Mouse (Mus musculus) forebrain, embryonic 14.5 days (tissue): ENCODE measurements around the gene L1td1. TPM values are rescaled to one million over a fixed set of nuclear protein-coding genes. Genes with fewer than 3 reads are reported as not detected.
"Not testable (repeated sequence)": the region's sequence is repeated elsewhere in the genome, so short reads cannot be mapped to it uniquely, and the experiment has no call there.

Source experiments
- ATAC-seq: fragments of 200-750 bp; cut with Nextera tagmentation; 2 replicates; pipeline ENCODE4 v1.8.0; 2017; ENCODE audit warnings: mild to moderate bottlenecking, moderate library complexity
- DNase-seq: peaks from one replicate; pipeline ENCODE4 v3.0.0-alpha.2; 2015; ENCODE audit warnings: low spot score
- H3K27ac ChIP-seq: fragments of 300-500 bp; sonication (generic); 2 replicates; pipeline ENCODE4 v1.5.1; 2014; ENCODE audit warnings: low read depth, mild to moderate bottlenecking, control low read depth, low read length, moderate library complexity
- H3K27me3 ChIP-seq: fragments of 300-500 bp; sonication (generic); replicated peaks from 2 replicates; pipeline ENCODE4 v1.6.1; 2014; ENCODE audit warnings: low read length, control low read depth, mixed read lengths; ENCODE audit not compliant: control insufficient read depth, insufficient read depth
- H3K36me3 ChIP-seq: fragments of 300-500 bp; sonication (generic); 2 replicates; pipeline ENCODE4 v1.6.1; 2014; ENCODE audit warnings: low read length, control low read depth; ENCODE audit not compliant: control insufficient read depth, insufficient read depth
- H3K4me1 ChIP-seq: fragments of 300-500 bp; sonication (generic); 2 replicates; pipeline ENCODE4 v1.6.1; 2014; ENCODE audit warnings: antibody characterized with exemption, low read length, control low read depth; ENCODE audit not compliant: control insufficient read depth, insufficient read depth
- H3K4me2 ChIP-seq: fragments of 300-500 bp; sonication (generic); 2 replicates; pipeline ENCODE4 v1.6.1; 2014; ENCODE audit warnings: mild to moderate bottlenecking, control low read depth, low read length
- H3K4me3 ChIP-seq: fragments of 300-500 bp; sonication (generic); 2 replicates; pipeline ENCODE4 v1.5.1; 2014; ENCODE audit warnings: low read depth, low read length, control low read depth
- H3K9ac ChIP-seq: fragments of 300-500 bp; sonication (generic); 2 replicates; pipeline ENCODE4 v1.6.1; 2014; ENCODE audit warnings: mild to moderate bottlenecking, low read length, control low read depth, moderate library complexity
- H3K9me3 ChIP-seq: fragments of 300-500 bp; sonication (generic); replicated peaks from 2 replicates; pipeline ENCODE4 v1.6.1; 2016; ENCODE audit warnings: low read length, control low read depth, mixed read lengths; ENCODE audit not compliant: control insufficient read depth
- WGBS: fragments of 180-500 bp; shearing (Covaris S2); extraction: QIAGEN DNeasy Blood & Tissue Kit; methylation state at CpG from one replicate; pipeline ENCODE4 v1.1.7; 2014; 5-methylcytosine and 5-hydroxymethylcytosine counted together
- polyA plus RNA-seq: library from polyadenylated mRNA; unstranded; fragments of >200 nt; fragmentation: Nextera tagmentation; extraction: Ambion mirVana; gene quantifications from 2 replicates; pipeline ENCODE4 v1.2.1, GENCODE M21; 2014

The L1td1 gene
- polyA plus RNA-seq, 1 experiment from 2014 or later, result 0.14 TPM

GRCm38 (mm10) chr4:98698921-98699320, 27.6 kb upstream of the L1td1 start:
- 72% methylated on average over 3 of the region's 3 CpGs for WGBS
- Histone ChIP-seq H3K4me1 (no peaks in the 10 kb centered on the region), H3K9me3 (no peaks in the 10 kb centered on the region), H3K4me3 (no peak overlapping the region), H3K27me3 (no peaks in the 10 kb centered on the region), H3K36me3 (no peaks in the 10 kb centered on the region), H3K9ac (no peak overlapping the region), H3K27ac (no peak overlapping the region), H3K4me2 (no peak overlapping the region)
- no peak for ATAC-seq
- DNase-seq, result no peak

GRCm38 (mm10) chr4:98700156-98700555, 26.4 kb upstream of the L1td1 start:
- no peaks in the 10 kb centered on the region for H3K9me3 ChIP-seq

DNA sequence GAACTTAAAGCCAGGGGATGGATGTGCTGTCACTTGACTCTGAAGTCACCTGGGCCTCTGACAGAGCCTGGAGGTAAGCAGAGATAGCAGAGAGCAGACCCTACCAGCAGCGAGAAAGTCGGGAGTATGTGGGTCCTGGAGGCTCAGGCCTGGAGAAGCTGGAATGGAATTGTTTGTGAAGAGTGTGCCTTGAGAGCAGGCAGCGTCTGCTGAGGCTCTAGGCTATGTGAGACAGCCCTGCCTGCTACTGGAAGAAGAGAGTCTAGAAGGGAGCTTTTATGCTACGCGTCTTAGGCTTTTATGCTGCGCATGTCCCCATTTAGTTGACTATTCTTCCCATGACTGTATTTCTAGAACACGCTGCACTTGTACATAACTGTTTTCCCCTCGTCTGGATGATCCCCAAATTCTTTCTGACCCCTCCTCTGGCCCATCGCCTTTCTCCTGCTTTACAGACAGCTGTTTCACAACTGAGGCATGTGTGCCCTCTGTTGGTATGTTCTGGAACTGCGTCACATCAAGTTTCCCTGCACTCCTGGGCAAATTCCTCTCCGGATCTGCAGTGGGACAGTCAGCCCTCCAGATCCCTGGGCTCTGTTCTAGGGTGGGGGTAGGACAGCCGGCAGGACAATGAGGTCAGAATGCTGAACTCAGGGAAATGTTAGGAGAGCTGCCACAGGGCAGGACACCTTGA, 24.2 kb upstream of the L1td1 start:
- no peaks in the 10 kb centered on the region for H3K27me3 ChIP-seq
- 22% methylated on average over 12 of the region's 12 CpGs for WGBS

More at GRCm38 (mm10) chr4:98700156-98700555, 26.4 kb upstream of the L1td1 start:
- no peak overlapping the region for H3K4me2 ChIP-seq
- no peak overlapping the region for H3K27ac ChIP-seq
- no peak overlapping the region for H3K9ac ChIP-seq
- H3K4me1 ChIP-seq, result no peaks in the 10 kb centered on the region
- DNase-seq (no peak), ATAC-seq (no peak)
- WGBS, result 92% methylated on average over 3 of the region's 3 CpGs
- H3K27me3 ChIP-seq, result no peaks in the 10 kb centered on the region
- H3K36me3 ChIP-seq, result no peaks in the 10 kb centered on the region
- H3K4me3 ChIP-seq, result no peak overlapping the region

DNA sequence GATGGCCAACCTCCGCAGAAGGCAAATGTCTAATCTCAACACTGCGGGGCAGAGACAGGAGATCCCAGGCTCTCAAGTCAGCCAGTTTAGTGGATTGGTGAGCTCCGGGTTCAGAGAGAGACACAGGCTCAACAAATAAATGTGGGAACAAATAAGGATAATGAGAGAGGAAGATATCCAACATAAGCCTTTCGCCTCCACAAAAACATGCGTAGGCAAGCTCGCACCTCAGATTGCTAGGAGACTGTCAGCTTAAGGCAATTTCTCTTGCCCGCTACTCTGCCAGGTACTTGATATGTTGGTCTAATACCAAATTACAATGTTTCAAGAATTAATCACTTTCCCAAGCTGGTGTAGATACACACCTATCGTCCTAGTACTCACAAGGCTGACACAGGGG, 15.6 kb upstream of the L1td1 start:
- Histone ChIP-seq H3K4me3 (no peak overlapping the region), H3K4me1 (no peaks in the 10 kb centered on the region), H3K9me3 (no peaks in the 10 kb centered on the region), H3K4me2 (no peak overlapping the region), H3K27ac (no peak overlapping the region), H3K27me3 (no peaks in the 10 kb centered on the region), H3K9ac (no peak overlapping the region), H3K36me3 (no peaks in the 10 kb centered on the region)
- no peak for ATAC-seq
- 92% methylated on average over 8 of the region's 8 CpGs for WGBS
- DNase-seq, result no peak

More for the DNA sequence above, 24.2 kb upstream of the L1td1 start:
- Histone ChIP-seq H3K4me2 (no peak overlapping the region), H3K9me3 (no peaks in the 10 kb centered on the region), H3K36me3 (no peaks in the 10 kb centered on the region), H3K4me3 (no peak overlapping the region), H3K4me1 (no peaks in the 10 kb centered on the region), H3K9ac (no peak overlapping the region), H3K27ac (no peak overlapping the region)
- ATAC-seq, result peak; percentile 86
- DNase-seq, result peak; percentile 87

DNA sequence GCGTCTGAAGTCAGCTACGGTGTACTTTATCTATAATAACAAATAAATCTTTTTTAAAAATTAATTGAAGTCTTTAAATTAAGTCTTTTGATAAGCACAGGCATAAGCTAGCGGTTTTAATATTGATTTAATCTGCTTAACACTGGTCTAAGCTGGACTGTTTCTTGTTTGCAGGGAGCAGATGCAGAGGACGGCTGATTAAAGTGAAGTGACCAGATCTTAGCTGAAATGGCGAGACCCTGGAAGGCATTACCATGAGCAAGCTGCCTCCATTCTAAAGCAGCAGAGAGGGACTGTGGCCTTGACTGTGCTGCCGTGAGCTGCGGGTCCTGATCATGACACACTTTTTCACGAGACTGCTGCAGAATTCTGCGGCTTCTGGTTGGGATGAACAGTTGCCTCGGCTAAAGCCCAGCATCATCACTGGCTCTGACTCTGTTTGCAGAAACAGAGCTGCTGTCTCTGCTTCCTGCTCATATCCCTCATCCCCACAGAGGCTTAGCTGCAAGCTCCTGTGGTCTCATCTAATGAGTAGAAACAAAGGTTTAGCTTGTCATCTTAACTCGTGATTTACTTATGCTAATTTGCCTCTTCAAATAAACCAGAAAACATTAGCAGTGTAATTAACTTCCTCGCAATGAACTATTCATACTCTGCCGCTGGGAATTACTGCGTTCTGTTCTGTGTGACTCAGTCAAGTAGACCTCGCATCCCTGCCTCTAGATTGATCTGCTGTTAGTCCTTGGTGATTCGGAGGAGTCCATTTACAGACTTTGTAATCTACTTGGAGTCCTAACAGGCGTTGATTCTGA, 8.6 kb upstream of the L1td1 start:
- WGBS, result 56% methylated on average over 17 of the region's 17 CpGs
- ATAC-seq (0 out of 2 replicates have a peak, but pooled peaks have one; percentile 44), DNase-seq (peak; percentile 49)
- Histone ChIP-seq H3K27ac (peak overlapping the region; percentile 24; the same call in 1 of the 2 replicates), H3K27me3 (no peaks in the 10 kb centered on the region), H3K4me2 (no peak overlapping the region), H3K9me3 (no peaks in the 10 kb centered on the region), H3K4me3 (no peak overlapping the region), H3K36me3 (no peaks in the 10 kb centered on the region), H3K9ac (no peak overlapping the region), H3K4me1 (no peaks in the 10 kb centered on the region)

GRCm38 (mm10) chr4:98718547-98718917, 8.0 kb upstream of the L1td1 start:
- no peaks in the 10 kb centered on the region for H3K27me3 ChIP-seq
- ATAC-seq, result no peak
- WGBS, result 84% methylated on average over 10 of the region's 10 CpGs

GRCm38 (mm10) chr4:98722454-98722853, 4.1 kb upstream of the L1td1 start:
- H3K4me3 ChIP-seq, result no peak overlapping the region
- ATAC-seq (peak; percentile 8; the same call in 1 of the 2 replicates), DNase-seq (peak; percentile 82)
- H3K9me3 ChIP-seq, result no peaks in the 10 kb centered on the region
- H3K36me3 ChIP-seq, result no peaks in the 10 kb centered on the region
- 12% methylated on average over 8 of the region's 8 CpGs for WGBS
- no peak overlapping the region for H3K4me2 ChIP-seq
- no peak overlapping the region for H3K27ac ChIP-seq
- H3K27me3 ChIP-seq, result peaks cover 17% of the 10 kb centered on the region
- H3K9ac ChIP-seq, result no peak overlapping the region
- H3K4me1 ChIP-seq, result peaks cover 4% of the 10 kb centered on the region; the same call in 1 of the 2 replicates

More at GRCm38 (mm10) chr4:98718547-98718917, 8.0 kb upstream of the L1td1 start:
- DNase-seq, result no peak
- Histone ChIP-seq H3K4me1 (no peaks in the 10 kb centered on the region), H3K9ac (no peak overlapping the region), H3K27ac (no peak overlapping the region), H3K36me3 (no peaks in the 10 kb centered on the region), H3K4me3 (no peak overlapping the region), H3K4me2 (no peak overlapping the region), H3K9me3 (no peaks in the 10 kb centered on the region)

DNA sequence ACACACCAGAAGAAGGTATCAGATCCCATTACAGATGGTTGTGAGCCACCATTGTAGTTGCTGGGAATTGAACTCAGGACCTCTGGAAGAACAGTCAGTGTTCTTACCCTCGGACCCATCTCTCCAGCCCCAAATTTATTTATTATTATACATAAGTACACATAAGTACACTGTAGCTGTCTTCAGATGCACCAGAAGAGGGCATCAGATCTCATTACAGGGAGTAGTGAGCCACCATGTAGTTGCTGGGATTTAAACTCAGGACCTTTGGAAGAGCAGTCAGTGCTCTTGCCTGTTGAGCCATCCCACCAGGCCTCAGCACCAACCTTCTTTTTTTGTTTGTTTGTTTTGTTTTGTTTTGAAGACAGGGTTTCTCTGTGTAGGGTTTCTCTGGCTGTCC, 1.9 kb upstream of the L1td1 start:
- not testable (repeated sequence) for DNase-seq

DNA sequence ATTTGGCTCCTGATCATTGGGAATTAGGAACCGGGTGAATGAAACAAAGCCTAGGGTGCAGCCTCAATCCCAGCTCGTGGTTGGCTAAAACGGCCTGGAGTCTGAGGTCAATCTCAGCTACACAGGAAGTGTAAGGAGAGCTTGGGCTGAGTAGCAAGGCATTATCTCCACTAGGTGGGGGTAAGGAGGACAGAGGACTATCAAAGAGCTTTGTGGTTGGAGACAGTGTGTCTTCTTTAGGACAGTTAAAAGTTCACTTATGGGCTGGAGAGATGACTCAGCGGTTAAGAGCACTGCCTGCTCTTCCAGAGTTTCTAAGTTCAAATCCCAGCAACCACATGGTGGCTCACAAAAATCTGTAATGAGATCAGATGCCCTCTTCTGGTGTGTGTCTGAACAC, 1.1 kb upstream of the L1td1 start:
- Histone ChIP-seq H3K4me2 (no peak overlapping the region), H3K27ac (no peak overlapping the region), H3K27me3 (peaks cover 33% of the 10 kb centered on the region), H3K4me3 (no peak overlapping the region), H3K4me1 (peaks cover 9% of the 10 kb centered on the region; the same call in 1 of the 2 replicates), H3K9me3 (no peaks in the 10 kb centered on the region), H3K36me3 (no peaks in the 10 kb centered on the region), H3K9ac (no peak overlapping the region)
- DNase-seq (no peak), ATAC-seq (no peak)
- 41% methylated on average over 4 of the region's 4 CpGs for WGBS

More for the DNA sequence above, 1.9 kb upstream of the L1td1 start:
- H3K9me3 ChIP-seq, H3K9ac ChIP-seq, H3K27ac ChIP-seq, H3K4me2 ChIP-seq, H3K36me3 ChIP-seq, H3K4me1 ChIP-seq, ATAC-seq, H3K4me3 ChIP-seq: not testable (repeated sequence)
- H3K27me3 ChIP-seq, result peaks cover 33% of the 10 kb centered on the region
- 86% methylated on average over 1 of the region's 1 CpGs for WGBS
